Mouse (Mus musculus) liver, embryonic 14.5 days (tissue): ENCODE measurements around the gene Zscan26. TPM values are rescaled to one million over a fixed set of nuclear protein-coding genes. Genes with fewer than 3 reads are reported as not detected.

Experiments
- ATAC-seq: fragments of 200-750 bp; cut with Nextera tagmentation; 2 replicates; pipeline ENCODE4 v1.8.0; 2017; ENCODE audit warnings: moderate number of reproducible peaks, mild to moderate bottlenecking, moderate library complexity; ENCODE audit not compliant: insufficient read depth
- DNase-seq, 3 experiments: peaks; one replicate each; pipeline ENCODE4 v3.0.0-alpha.2; 2012 to 2013; ENCODE audit warnings: low read depth in 3 of 3, low spot score in 3 of 3
- H3K27ac ChIP-seq: fragments of 300-500 bp; sonication (generic); 2 replicates; pipeline ENCODE4 v1.5.1; 2014; ENCODE audit warnings: moderate library complexity, mild to moderate bottlenecking, control low read depth, inconsistent platforms
- H3K27me3 ChIP-seq: fragments of 300-500 bp; sonication (generic); 2 replicates; pipeline ENCODE4 v1.6.1; 2014; ENCODE audit warnings: mild to moderate bottlenecking, low read length, moderate library complexity; ENCODE audit not compliant: control insufficient read depth, insufficient read depth
- H3K36me3 ChIP-seq: fragments of 300-500 bp; sonication (generic); replicated peaks from 2 replicates; pipeline ENCODE4 v1.6.1; 2014; ENCODE audit warnings: low read depth; ENCODE audit not compliant: control insufficient read depth, insufficient read depth
- H3K4me1 ChIP-seq, 2 experiments: fragments of 200-500 bp in 1 of 2; fragments of 300-500 bp in 1 of 2; sonication (generic) in 1 of 2; replicated peaks; 2 replicates each; pipeline ENCODE4 v1.6.1; 2012 to 2014; ENCODE audit warnings: antibody characterized with exemption in 1 of 2, inconsistent platforms in 1 of 2, low read length in 1 of 2; ENCODE audit not compliant: control insufficient read depth in 2 of 2, insufficient read depth in 2 of 2
- H3K4me2 ChIP-seq: fragments of 300-500 bp; sonication (generic); 2 replicates; pipeline ENCODE4 v1.6.1; 2014; ENCODE audit warnings: low read depth, mild to moderate bottlenecking, control low read depth, moderate library complexity
- H3K4me3 ChIP-seq, 2 experiments: fragments of 200-500 bp in 1 of 2; fragments of 300-500 bp in 1 of 2; sonication (generic) in 1 of 2; 2 replicates each; pipeline ENCODE4 v1.5.1; 2012 to 2014; ENCODE audit warnings: low read depth in 2 of 2, low read length in 2 of 2, mild to moderate bottlenecking in 2 of 2, control low read depth in 1 of 2, inconsistent platforms in 1 of 2, moderate library complexity in 1 of 2; ENCODE audit not compliant: insufficient read depth in 1 of 2
- H3K9ac ChIP-seq: fragments of 300-500 bp; sonication (generic); replicated peaks from 2 replicates; pipeline ENCODE4 v1.6.1; 2014; ENCODE audit warnings: mild to moderate bottlenecking, control low read depth, moderate library complexity
- H3K9me3 ChIP-seq: fragments of 300-500 bp; sonication (generic); 2 replicates; pipeline ENCODE4 v1.6.1; 2016; ENCODE audit warnings: low read length, mixed read lengths; ENCODE audit not compliant: control insufficient read depth
- CTCF ChIP-seq: IDR thresholded peaks from 2 replicates; pipeline ENCODE4 v1.5.1; 2016; ENCODE audit warnings: antibody characterized with exemption, low read depth, control low read depth
- EP300 ChIP-seq: IDR thresholded peaks from 2 replicates; pipeline ENCODE4 v1.6.1; 2016; ENCODE audit warnings: antibody characterized with exemption, low read depth
- WGBS: fragments of 180-500 bp; shearing (Covaris S2); extraction: QIAGEN DNeasy Blood & Tissue Kit; methylation state at CpG from one replicate; pipeline ENCODE4 v1.1.7; 2014; ENCODE audit not compliant: insufficient replicate concordance; 5-methylcytosine and 5-hydroxymethylcytosine counted together
- polyA plus RNA-seq, 2 experiments: library from polyadenylated mRNA; depleted of rRNA in 1 of 2; stranded (reverse) in 1 of 2; unstranded in 1 of 2; fragments of >200 nt; fragmentation: Nextera tagmentation in 1 of 2; extraction: Ambion mirVana in 1 of 2; gene quantifications; 2 replicates each; pipeline versions ENCODE4 v1.2.1 to v1.2.3; 2012 to 2014

Zscan26 gene
- polyA plus RNA-seq, 2 experiments, result 4.2 to 9.5 TPM

GRCm38 (mm10) chr13:21415750-21416149, 37.8 kb downstream of the Zscan26 start:
- Histone ChIP-seq H3K4me2 (peak overlapping the region; percentile 71), H3K27me3 (no peaks in the 10 kb centered on the region), H3K27ac (peak overlapping the region; percentile 99), H3K4me3 (no peak overlapping the region), H3K9ac (peak overlapping the region; percentile 63), H3K4me1 (peaks cover 63 to 69% of the 10 kb centered on the region in 2 experiments), H3K36me3 (no peaks in the 10 kb centered on the region), H3K9me3 (no peaks in the 10 kb centered on the region)
- DNase-seq (no peak), ATAC-seq (no peak)
- no peak for TF ChIP-seq CTCF
- no peak for TF ChIP-seq EP300
- 60% methylated on average over 2 of the region's 2 CpGs for WGBS

GRCm38 (mm10) chr13:21415266-21415665, 38.3 kb downstream of the Zscan26 start:
- Histone ChIP-seq H3K9ac (peak overlapping the region; percentile 63), H3K36me3 (no peaks in the 10 kb centered on the region), H3K4me3 (peak overlapping the region in 1 of 2 experiments; percentile 26; a peak in 2 of 4 replicates), H3K9me3 (no peaks in the 10 kb centered on the region), H3K27me3 (no peaks in the 10 kb centered on the region), H3K27ac (peak overlapping the region; percentile 99), H3K4me1 (peaks cover 61 to 69% of the 10 kb centered on the region in 2 experiments), H3K4me2 (peak overlapping the region; percentile 71)
- 22% methylated on average over 4 of the region's 4 CpGs for WGBS
- DNase-seq, result no peak
- TF ChIP-seq EP300 (peak; percentile 22; the same call in 1 of the 2 replicates), CTCF (no peak)
- ATAC-seq, result peak; percentile 49; the same call in 1 of the 2 replicates

GRCm38 (mm10) chr13:21414231-21415212, 39.0 kb downstream of the Zscan26 start:
- Histone ChIP-seq H3K36me3 (no peaks in the 10 kb centered on the region), H3K4me2 (peak overlapping the region; percentile 71), H3K27ac (peak overlapping the region; percentile 99), H3K27me3 (no peaks in the 10 kb centered on the region), H3K4me1 (peaks cover 56 to 63% of the 10 kb centered on the region in 2 experiments), H3K4me3 (peak overlapping the region in 1 of 2 experiments; percentile 26; a peak in 2 of 4 replicates), H3K9ac (peak overlapping the region; percentile 63), H3K9me3 (no peaks in the 10 kb centered on the region)
- 19% methylated on average over 15 of the region's 15 CpGs for WGBS
- ATAC-seq (peak; percentile 79), DNase-seq (peak; percentile 72 to 79 (median 73))
- TF ChIP-seq EP300 (no peak), CTCF (no peak)

- DNase-seq, result no peak
- Histone ChIP-seq H3K4me1 (peaks cover 21% of the 10 kb centered on the region in 2 experiments), H3K4me2 (peak overlapping the region; percentile 86), H3K4me3 (peak overlapping the region; percentile 52 to 62), H3K27me3 (no peaks in the 10 kb centered on the region), H3K9me3 (no peaks in the 10 kb centered on the region), H3K9ac (peak overlapping the region; percentile 79), H3K36me3 (no peaks in the 10 kb centered on the region), H3K27ac (peak overlapping the region; percentile 49)
- 59% methylated on average over 11 of the region's 11 CpGs for WGBS
- no peak for ATAC-seq
- TF ChIP-seq CTCF (no peak), EP300 (no peak)
These were observed 44.6 kb downstream of the Zscan26 start for GRCm38 (mm10) chr13:21408805-21409459.
